Mouse (Mus musculus): ENCODE measurements at regions not wholly inside any gene's neighbourhood (a gene's known extent, or its start where the extent isn't known, plus 50 kb on each side); places are given as distances from the start of the nearest gene placed in this dataset.

DNA sequence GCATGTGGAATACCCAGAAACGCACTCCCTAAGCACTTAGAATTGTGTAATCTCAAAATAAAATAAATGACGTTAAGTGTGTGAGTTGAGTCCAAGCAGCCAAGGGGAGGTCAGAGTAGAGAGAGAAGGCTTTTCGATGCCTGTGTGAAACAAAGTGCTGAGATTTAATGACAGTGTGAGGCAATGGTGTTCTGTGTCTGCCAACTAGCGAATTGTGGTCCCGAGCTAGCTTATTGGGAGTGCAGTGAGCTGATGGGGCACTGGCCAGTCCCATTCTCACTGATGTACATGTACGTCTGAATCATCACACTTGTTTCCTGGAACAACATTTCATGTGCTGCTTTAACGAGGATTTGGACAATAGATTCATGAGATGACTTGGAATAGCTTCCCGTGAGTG, 234.7 kb upstream of the Gm12728 start:
- no peak overlapping the region for H3K27ac ChIP-seq (ENCODE audit: control insufficient read depth, low read depth, low read length)
- no peak for DNase-seq (ENCODE audit: low read depth, low spot score)
- H3K9ac ChIP-seq (ENCODE audit: control insufficient read depth, low read depth, low read length, poor library complexity, severe bottlenecking): no peak overlapping the region
- no peaks in the 10 kb centered on the region for H3K4me1 ChIP-seq (ENCODE audit: control insufficient read depth in 1 of 2, insufficient read depth in 2 of 2, low read length in 2 of 2)
- H3K9me3 ChIP-seq (replicated peaks; ENCODE audit: insufficient read depth, low read length): no peaks in the 10 kb centered on the region
- H3K79me2 ChIP-seq (ENCODE audit: control insufficient read depth, insufficient read depth, low read length, poor library complexity): no peaks in the 10 kb centered on the region
- no peak overlapping the region for H3K4me3 ChIP-seq (ENCODE audit: control insufficient read depth in 1 of 2, insufficient read depth in 1 of 2, low read depth in 2 of 2, low read length in 2 of 2)
- H3K27me3 ChIP-seq (ENCODE audit: control insufficient read depth in 1 of 2, insufficient read depth in 2 of 2, low read length in 2 of 2): no peaks in the 10 kb centered on the region
- TF ChIP-seq NRF1 (IDR thresholded peaks at IDR 0.05; ENCODE audit: insufficient read depth, low read depth, low read length, poor library complexity, severe bottlenecking) (no peak), MXI1 (IDR thresholded peaks at IDR 0.05; ENCODE audit: low read depth, low read length) (no peak), ZMIZ1 (IDR thresholded peaks at IDR 0.05; ENCODE audit: low read depth, low read length) (no peak), ZKSCAN1 (IDR thresholded peaks at IDR 0.05; ENCODE audit: low read depth, low read length) (no peak), UBTF (IDR thresholded peaks at IDR 0.05; ENCODE audit: borderline replicate concordance, insufficient read depth, low read depth, low read length) (no peak), MYB (IDR thresholded peaks at IDR 0.05; ENCODE audit: low read depth, low read length) (no peak), MEF2A (IDR thresholded peaks at IDR 0.05; ENCODE audit: extremely low read depth, insufficient replicate concordance, low read depth, low read length, poor library complexity, severe bottlenecking) (no peak), USF1 (IDR thresholded peaks at IDR 0.05; ENCODE audit: low read depth, low read length) (no peak), KAT2A (conservative IDR thresholded peaks at IDR 0.05; ENCODE audit: low read depth, low read length) (no peak)
- H3K36me3 ChIP-seq (ENCODE audit: control insufficient read depth in 1 of 2, insufficient read depth in 2 of 2, low read length in 2 of 2): no peaks in the 10 kb centered on the region

DNA sequence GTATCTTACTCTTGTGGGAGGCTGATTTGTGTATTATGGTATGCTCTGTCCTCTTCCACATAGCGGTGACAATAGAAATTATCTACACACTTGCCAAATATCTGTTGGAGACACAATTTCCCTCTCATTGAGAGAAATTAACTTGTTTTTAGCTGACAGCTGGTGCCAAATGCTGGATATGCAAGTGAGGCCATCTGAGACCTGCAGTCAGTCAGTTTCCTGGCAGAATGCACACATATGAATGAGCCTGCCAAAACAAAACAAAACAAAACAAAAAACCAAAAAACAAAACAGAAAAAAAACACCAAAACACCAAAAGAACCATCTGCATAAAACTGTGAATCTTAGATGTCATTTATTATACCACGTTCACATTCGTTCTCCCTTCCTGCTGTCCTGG, 233.7 kb upstream of the Gm12728 start:
- no peak overlapping the region for H3K9ac ChIP-seq (ENCODE audit: control insufficient read depth, low read depth, low read length, poor library complexity, severe bottlenecking)
- H3K79me2 ChIP-seq (ENCODE audit: control insufficient read depth, insufficient read depth, low read length, poor library complexity): no peaks in the 10 kb centered on the region
- DNase-seq (ENCODE audit: low read depth, low spot score): no peak
- no peaks in the 10 kb centered on the region for H3K36me3 ChIP-seq (ENCODE audit: control insufficient read depth in 1 of 2, insufficient read depth in 2 of 2, low read length in 2 of 2)
- no peaks in the 10 kb centered on the region for H3K9me3 ChIP-seq (replicated peaks; ENCODE audit: insufficient read depth, low read length)
- no peaks in the 10 kb centered on the region for H3K27me3 ChIP-seq (ENCODE audit: control insufficient read depth in 1 of 2, insufficient read depth in 2 of 2, low read length in 2 of 2)
- H3K4me1 ChIP-seq (ENCODE audit: control insufficient read depth in 1 of 2, insufficient read depth in 2 of 2, low read length in 2 of 2): no peaks in the 10 kb centered on the region
- no peak for TF ChIP-seq BHLHE40 (IDR thresholded peaks at IDR 0.05; ENCODE audit: borderline replicate concordance, low read depth, low read length)
- TF ChIP-seq TCF12 (IDR thresholded peaks at IDR 0.05; ENCODE audit: low read depth, low read length): no peak
- no peak for TF ChIP-seq MYB (IDR thresholded peaks at IDR 0.05; ENCODE audit: low read depth, low read length)
- no peak for TF ChIP-seq SIN3A (IDR thresholded peaks at IDR 0.05; ENCODE audit: low read length)
- no peak for TF ChIP-seq HCFC1 (IDR thresholded peaks at IDR 0.05; ENCODE audit: low read depth, low read length)
- no peak for TF ChIP-seq POLR2AphosphoS2 (IDR thresholded peaks at IDR 0.05; ENCODE audit: low read length)
- TF ChIP-seq TBP (IDR thresholded peaks at IDR 0.05; ENCODE audit: low read depth, low read length): no peak
- TF ChIP-seq UBTF (IDR thresholded peaks at IDR 0.05; ENCODE audit: borderline replicate concordance, insufficient read depth, low read depth, low read length): no peak
- no peak for TF ChIP-seq MAX (IDR thresholded peaks at IDR 0.05; ENCODE audit: low read length)
- TF ChIP-seq RCOR1 (IDR thresholded peaks at IDR 0.05; ENCODE audit: low read depth, low read length): no peak
- no peak for TF ChIP-seq ZMIZ1 (IDR thresholded peaks at IDR 0.05; ENCODE audit: low read depth, low read length)
- TF ChIP-seq ZKSCAN1 (IDR thresholded peaks at IDR 0.05; ENCODE audit: low read depth, low read length): no peak
- no peak for TF ChIP-seq MEF2A (IDR thresholded peaks at IDR 0.05; ENCODE audit: extremely low read depth, insufficient replicate concordance, low read depth, low read length, poor library complexity, severe bottlenecking)
- no peak for TF ChIP-seq USF1 (IDR thresholded peaks at IDR 0.05; ENCODE audit: low read depth, low read length)
- TF ChIP-seq ETS1 (IDR thresholded peaks at IDR 0.05; ENCODE audit: low read depth, low read length): no peak
- no peak overlapping the region for H3K27ac ChIP-seq (ENCODE audit: control insufficient read depth, low read depth, low read length)
- no peak overlapping the region for H3K4me3 ChIP-seq (ENCODE audit: control insufficient read depth in 1 of 2, insufficient read depth in 1 of 2, low read depth in 2 of 2, low read length in 2 of 2)
